Mouse (Mus musculus) heart, postnatal 25 days (tissue): ENCODE results near the gene Fads6. TPM values are rescaled to one million over a fixed set of nuclear protein-coding genes. Genes with fewer than 3 reads are reported as not detected.

Source experiments
- DNase-seq: peaks from one replicate; pipeline ENCODE4 v3.0.0; 2022; ENCODE audit warnings: low spot score
- intact Hi-C: fragments of 180-260 bp; cut with DNase I; formaldehyde crosslinking; loops from one replicate; pipeline ENCODE4 v1.15.1; 2025
- total RNA-seq, 2 experiments: library from RNA; stranded (reverse); gene quantifications; 2 replicates each; pipeline ENCODE4 v1.2.3; 2021

The Fads6 gene
- total RNA-seq, 2 experiments from 2014 or later = 1.1 to 1.5 TPM

DNA sequence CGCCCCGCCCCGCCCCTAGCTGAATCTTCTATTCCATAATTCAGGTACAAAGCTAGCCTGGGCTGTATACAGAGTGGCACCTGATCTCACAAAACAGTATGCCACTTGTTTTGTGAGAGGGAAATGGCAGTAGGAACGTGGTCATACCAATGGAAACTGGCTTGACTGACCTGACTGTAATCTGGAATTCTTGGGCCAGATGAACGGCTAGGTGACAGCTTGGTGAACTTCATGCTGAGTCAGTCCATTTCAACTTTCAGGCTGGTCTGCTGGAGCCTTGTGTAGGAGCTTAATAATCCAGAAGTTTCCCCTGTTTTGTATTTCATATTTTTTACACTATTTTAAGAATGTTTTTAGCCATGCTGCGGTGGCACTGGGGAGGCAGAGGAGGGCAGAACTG lies 19.3 kb downstream of the Fads6 start:
- intact Hi-C loops = no loop called here
- no peak for DNase-seq

DNA sequence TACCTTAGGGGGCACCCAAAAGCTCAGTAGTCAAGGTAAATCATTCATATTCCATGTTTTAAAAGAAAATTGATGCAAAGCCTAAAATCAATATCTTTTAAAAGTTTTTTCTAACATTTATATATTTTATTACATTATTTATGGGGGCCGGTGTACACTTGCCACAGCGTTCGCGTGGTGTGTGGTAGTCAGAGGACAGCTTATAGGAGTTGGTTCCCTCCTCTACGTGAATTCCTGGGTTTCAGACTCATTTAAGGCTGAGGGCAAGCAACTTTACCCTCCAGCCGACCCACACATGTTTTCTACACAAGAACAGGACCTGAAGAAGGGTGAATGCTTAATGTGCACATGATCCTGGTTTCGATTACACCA lies 19.9 kb downstream of the Fads6 start:
- intact Hi-C loops = no loop called here
- no peak for DNase-seq

DNA sequence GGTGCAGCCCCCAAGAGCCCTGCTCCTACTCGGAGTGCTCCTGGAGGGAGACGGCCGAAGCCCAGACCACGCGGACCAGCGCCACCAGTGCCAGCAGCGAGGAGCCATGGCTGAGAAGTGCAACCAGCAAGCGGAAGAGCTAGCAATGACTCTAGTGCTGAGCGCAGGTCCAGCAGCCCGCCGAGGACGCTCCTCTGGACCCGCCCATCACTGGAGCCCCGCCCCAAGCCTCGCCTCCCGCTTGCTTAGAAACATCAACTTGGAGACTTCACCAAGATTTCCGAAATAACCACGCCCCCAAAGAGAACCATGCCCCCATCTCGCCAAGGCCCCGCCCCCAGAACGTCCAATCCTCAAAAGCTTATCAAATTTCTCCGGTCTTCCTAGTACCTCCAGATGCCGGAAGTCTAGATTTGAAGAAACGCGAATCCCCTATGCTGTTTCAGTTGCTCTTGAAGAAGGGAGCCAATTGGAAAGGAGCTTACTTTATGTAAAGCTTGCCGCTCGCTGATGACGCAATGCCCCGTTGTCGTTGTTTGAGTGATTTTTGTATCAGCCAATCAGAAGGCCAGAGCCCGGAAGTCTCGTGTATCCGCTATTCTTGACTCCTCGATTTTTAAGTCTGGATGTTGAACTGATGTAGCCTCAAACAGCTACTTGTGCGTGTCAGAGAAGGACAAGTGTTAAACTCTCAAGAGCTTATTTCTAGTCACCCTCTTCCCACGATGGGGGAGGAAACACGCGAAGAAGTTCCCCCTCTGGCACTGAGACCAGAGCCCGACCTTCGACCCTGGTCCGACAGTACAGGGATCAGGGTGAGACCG lies 20.5 kb downstream of the Fads6 start, which contains the start of gene Fdxr:
Gene Fdxr, minus strand, starts transcription at position 271 of the 824 bp plus-strand sequence.
- peak; percentile 98 for DNase-seq
- intact Hi-C loops = no loop called here

DNA sequence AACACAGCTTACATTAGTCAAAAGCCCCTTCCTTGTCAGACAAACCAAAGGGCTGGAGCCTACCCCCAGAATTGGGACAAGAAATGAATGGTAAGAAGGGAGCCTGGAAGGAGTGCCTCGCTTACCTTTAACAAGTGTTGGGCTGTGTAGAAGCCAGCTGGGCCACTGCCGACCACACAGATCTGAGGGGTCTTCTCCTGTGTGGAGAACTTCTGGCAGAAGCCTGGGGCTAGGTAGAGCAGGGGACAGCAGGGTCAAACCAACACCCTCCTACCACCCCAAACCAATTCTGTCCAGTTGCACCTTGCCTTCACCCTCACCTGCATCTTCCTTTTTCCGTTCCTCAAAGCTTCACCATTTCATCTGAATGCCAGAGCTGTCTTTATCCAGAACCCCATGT lies 21.5 kb downstream of the Fads6 start:
- intact Hi-C loops = no loop called here
- DNase-seq = no peak

DNA sequence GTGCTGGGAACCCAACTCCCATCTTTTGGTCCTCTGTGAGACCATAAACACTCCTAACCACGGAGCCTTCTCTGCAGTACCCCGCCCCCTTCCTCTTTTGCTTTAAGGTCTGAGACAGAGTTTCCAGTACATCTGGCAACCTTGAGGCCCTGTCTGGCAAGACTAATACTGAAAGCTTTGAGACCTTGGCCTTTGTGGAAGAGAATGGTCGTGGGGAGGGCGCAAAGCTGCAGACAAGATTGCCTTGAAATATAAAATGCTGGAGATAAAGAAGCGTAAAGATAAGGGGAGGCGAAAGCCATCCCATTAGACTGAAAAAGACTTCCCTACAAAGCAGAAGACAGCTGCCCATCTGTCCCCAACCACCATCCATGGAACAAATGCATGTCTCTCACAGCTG lies 22.0 kb downstream of the Fads6 start:
- intact Hi-C loops = no loop called here
- no peak for DNase-seq

DNA sequence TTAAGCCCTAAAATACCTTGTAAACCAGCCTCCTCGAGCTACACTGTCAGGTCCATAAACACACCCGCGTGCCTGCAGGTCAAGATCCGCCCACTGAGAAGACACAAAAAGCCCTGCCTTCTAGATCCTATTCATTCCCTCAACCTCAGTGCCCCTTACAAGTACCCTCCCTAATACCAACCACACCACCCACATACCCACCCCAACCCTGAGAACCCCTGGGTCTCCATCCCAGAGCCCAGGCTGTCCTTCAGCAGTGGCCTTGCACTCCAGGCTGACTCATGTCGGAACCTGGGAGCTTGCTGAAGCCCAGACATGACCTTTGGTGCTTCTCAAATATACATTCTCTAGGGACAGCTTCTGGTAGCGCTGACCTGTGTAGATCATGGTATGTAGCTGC lies 22.7 kb downstream of the Fads6 start:
- DNase-seq = no peak
- intact Hi-C loops = loop anchor here (5.0 kb wide), 1 partner anchor 192 kb away; no protein-coding TSS in a partner anchor

DNA sequence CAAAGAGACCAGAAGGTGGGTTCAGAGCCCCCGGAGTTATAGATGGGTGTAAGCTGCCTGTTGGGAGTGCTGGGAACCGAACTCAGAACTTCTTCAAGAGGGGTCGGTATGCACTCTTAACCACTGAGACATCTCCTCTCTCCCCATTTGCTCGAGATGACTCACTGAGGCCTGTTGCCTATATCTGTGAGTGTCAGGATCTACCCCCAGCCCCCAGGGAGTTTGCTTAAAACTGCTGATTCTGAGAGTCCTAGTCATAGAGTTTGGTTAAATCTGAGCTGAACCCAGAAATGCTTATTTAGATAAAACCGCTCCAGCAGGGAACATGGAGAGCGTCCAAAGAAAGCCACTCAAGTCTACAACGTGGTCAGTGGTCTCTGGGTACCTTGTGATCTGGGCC lies 23.3 kb downstream of the Fads6 start:
- DNase-seq = no peak
- intact Hi-C loops = loop anchor here (5.0 kb wide), 1 partner anchor 192 kb away; no protein-coding TSS in a partner anchor

DNA sequence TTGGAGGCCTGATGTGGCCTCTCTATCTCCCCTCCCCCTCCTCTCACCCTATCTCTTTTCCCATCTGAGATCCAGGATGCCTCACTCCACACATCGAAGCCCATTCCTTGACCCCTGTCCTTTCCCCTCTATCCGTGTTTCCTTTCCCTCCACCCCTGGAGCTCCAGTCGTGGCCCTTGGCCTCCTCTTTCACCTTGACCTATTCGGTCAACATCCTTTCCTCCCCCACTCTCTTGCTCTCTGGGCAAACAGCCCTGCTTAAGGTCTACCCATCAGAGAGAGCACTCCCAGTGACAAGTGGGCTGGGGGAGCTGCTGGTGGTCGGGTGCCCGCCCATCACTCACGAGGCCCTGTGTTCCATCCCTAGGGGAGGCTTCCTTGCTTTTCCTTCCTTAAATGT lies 23.7 kb downstream of the Fads6 start:
- intact Hi-C loops = loop anchor here (5.0 kb wide), 1 partner anchor 191 kb away; no protein-coding TSS in a partner anchor
- DNase-seq = no peak

DNA sequence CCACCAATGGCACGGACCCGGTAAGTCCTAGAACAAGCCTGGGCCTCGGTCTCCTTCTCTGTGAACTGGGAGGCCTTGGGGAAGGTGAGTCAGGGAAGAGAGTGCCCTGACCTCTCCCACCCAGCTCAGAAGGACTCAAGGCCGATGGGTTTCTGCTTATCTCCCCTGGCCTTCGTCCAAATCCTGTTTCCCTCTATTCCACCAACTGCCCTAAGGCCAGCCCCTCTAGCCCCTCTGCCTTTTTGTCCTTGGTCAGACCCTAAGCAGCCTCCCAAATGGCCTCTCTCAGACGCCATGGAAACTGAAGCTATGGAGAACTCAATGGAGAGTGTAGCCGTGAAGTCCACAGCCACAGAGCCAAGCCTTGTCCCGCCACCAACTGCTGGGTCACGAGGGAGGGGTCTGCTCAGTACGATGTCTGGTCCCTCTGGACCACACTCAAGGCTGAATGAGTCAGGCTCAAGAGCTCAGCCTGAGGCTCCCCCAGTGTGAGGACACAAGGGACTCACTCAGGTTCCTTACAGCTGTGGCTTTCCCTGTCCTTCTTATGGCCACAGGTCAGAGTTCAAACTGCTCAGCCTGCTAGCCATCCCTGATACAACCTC lies 24.5 kb downstream of the Fads6 start:
- no peak for DNase-seq
- intact Hi-C loops = loop anchor here (5.0 kb wide), 1 partner anchor 191 kb away; no protein-coding TSS in a partner anchor

DNA sequence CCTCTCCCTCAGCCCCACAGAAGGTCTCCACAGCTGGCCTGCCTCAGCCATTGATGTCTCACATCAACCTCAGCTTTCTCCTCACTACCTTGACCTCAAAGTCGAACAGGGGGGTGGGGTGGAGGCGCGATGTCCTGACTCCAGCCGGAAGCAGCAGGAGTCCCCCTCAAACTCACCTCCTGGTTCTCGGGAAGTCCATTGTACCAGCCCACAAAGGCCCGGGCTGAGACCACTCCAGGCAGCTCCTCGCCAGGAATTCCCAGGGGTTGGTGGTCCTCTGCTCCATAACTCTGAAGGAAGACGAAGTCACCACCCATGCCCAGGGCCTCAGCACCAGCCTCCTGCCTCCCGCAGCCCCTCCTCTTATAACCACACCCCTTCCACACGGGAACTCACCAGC lies 26.0 kb downstream of the Fads6 start:
- no peak for DNase-seq
- intact Hi-C loops = loop anchor here (2.0 to 5.0 kb wide), 2 partner anchors 111 to 189 kb away; no protein-coding TSS in a partner anchor

DNA sequence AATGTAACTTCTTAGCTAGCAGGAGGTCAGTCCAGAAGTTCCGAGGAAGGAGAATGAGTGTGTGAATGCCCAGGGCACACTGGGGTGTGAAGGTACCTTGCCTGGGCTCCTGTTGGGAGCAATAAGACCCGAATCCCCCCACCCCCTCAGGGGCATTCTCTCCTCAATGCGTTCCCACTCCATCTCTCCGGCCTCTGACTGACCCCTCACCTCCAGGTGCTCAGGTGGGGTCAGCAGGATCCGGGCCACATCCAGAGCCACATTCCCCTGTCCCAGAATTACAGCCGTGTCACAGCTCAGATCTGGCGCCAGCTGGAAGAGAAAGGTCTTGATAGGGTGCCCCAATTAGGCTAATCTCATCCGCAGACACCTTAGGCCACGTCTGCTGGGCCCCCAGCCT lies 26.4 kb downstream of the Fads6 start:
- intact Hi-C loops = loop anchor here (2.0 to 5.0 kb wide), 2 partner anchors 110 to 189 kb away; no protein-coding TSS in a partner anchor
- DNase-seq = no peak

DNA sequence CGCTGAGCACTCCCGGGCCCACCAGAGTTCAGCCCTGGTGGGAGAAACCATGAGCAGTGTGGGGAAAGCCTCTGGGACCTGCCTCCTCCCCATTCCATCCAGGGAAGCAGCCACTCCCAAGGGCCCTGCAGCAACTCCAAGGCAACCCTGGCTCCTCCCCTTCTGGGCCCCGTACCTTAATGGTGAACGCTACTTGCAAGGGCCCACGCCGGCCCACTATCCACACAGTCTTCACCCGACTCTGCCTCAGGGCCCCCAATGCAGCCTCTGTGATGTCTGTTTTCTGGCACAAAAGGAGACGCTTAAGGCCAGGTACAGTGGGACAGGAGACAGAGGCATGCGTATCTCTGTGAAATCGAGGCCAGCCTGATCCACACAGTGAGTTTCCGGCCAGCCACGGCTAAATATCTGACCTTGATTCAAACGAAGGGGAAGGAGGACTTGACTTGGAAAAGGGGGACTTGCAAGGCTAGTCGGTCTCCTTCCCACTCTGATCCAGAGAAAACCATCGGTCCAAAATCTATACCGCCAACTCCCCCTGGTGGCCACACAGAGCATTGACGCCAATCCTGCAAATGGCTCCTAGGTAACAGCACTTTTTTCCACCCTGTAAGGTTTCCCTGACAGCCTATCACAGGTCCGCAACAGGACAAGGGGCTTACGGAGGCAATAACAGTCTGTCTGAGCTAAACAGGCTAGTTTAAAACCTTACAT lies 27.2 kb downstream of the Fads6 start:
- intact Hi-C loops = loop anchor here (1.0 to 5.0 kb wide), 3 partner anchors 68 to 188 kb away; no protein-coding TSS in a partner anchor
- peak; percentile 19 for DNase-seq

DNA sequence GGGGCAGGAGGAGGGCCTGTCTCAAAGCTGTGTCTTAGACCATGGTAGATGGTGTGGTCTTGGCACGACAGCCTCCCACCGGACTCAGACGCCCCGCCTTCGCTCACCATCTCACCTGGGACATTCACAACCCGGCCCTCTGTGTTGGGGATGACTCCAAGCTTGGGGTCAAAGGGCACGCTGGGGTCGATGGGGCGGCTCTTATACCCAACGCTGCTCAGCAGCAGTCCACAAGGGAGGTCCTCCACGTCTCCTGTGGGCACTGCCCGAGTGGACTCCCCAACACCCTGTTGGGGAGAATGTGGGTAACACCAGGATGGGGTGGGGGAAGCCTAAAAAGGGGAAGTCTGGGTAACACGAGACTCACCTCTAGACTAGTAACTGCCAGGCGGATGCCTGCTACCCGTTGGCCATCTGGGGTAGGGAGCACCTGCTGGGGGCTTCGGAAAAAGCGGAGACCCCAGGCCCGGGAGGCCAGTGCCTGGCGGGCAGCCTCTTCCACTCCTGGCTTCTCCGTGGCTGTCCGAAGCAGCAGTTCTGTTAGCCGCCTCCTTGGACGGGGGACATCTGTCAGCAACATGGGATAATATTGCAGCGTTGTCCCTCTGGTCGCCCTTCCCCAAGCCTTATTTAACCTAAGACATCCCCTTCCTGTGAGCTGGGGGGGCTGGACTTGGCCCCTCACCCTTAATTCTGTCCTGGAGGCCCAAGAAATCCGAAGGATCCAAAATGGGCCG lies 28.0 kb downstream of the Fads6 start:
- no peak for DNase-seq
- intact Hi-C loops = loop anchor here (1.0 to 5.0 kb wide), 3 partner anchors 67 to 187 kb away; no protein-coding TSS in a partner anchor

DNA sequence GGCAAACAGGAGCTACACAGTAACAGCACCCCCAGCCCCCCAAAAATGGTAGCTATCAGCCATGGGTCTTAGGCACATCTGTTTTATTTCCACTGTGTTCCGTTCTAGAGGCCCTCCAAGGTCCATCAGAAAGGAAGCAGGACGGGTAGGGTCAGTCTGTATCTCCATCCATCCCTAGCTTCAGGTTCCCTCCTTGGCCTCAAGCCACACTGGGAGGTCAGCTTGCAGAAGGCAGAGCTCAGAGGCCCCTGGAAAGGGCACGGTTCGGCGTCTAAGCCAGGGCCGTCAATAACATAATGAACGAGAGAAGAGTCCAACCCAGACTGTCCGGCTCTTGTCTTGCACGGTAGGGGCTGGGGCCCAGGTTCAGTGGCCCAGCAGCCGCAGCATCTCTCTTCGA lies 29.5 kb downstream of the Fads6 start:
- intact Hi-C loops = no loop called here
- no peak for DNase-seq

DNA sequence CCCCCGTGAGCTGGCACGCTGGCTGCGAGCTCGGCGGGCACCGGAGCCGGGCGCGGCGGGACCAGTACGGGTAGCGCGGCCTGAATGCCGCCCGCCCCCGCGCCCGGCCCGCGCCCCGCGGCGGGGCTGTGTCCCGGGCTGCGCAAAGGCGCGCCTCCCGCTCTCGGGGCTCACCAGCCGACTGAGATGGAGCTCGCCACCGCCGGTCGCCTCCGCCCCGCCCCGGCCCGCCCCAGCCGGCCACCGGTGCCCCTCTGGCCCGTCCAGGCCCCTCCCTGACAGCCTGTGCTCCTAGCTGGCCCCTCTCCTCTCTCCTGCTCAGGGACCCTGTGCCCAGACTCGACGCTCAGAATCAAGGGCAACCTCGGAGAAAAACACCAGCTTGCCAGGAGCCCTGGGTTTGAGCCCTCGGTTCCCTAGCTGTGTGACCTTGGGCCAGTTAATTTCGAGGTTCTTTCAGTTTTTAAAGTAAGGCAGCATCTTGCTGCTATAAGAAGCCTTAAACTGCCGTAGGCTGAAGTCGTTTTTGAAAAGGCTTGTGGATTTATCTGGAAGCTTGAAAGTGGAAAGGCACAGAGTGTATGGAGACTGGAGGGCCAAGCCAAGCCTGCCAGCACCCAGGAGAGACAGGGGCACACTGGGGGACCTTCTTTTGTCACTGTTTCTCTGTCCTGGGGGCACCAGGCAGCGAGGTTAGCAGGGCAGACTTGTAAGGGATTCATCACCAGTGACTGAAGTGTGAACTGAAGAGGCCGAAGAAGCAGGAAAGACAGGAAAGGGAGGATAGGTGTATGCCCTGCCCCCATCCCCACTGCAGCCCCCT lies 30.2 kb downstream of the Fads6 start, which contains the start of gene Grin2c:
Gene Grin2c, minus strand, starts transcription at position 183 of the 823 bp plus-strand sequence.
- DNase-seq = no peak
- intact Hi-C loops = no loop called here

DNA sequence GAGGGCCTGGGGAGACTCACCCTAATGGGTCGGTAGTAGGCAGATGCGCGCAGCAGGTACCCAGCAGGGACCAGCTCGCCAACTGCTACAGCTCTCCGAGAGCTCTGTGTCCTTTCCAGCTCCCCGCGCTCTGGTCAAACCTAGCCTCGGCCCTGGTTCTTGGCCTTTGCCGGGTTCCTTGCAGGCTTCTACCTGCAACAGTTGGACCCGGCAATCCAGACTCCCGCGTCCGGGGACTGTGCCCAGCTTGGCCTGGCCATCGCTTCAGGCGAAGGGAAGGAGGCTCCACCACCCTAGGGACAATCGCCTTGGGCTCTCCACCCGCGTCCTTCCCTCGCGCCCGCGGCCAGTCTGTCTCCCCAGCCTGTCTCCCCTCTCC lies 31.1 kb downstream of the Fads6 start:
- no peak for DNase-seq

DNA sequence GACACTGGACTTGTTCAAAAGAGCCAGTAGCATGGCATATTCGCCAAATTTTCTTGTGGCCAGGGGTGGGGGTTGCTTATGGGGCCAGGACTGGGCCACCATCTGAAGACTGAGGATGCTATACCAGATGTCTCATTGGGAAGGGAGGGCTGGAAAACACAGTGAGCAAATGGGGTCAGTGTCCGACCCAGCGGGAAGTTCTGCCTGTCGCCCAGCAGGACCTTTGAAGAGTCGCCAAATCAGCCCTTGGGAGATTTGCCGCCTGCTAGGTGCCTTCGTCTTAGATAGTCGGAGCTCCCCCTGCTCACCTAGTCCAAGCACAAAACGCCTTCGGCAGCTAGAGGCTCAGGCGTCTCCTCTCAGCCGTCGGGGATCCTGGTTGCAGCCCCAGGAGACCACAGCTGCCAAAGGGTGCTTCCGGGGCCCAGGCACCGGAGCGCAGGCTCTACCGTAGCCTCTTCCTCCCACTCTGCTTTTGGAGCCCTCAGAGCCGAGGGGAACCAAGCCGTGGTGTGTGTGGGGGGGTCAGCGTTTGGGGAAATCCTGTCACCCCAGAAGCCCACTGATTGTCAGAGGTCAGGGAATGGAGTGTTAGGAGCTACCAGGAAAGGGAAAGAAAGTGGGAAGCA lies 31.6 kb downstream of the Fads6 start:
- intact Hi-C loops = no loop called here
- DNase-seq = no peak

More for the DNA sequence above, 31.1 kb downstream of the Fads6 start:
- intact Hi-C loops = no loop called here

DNA sequence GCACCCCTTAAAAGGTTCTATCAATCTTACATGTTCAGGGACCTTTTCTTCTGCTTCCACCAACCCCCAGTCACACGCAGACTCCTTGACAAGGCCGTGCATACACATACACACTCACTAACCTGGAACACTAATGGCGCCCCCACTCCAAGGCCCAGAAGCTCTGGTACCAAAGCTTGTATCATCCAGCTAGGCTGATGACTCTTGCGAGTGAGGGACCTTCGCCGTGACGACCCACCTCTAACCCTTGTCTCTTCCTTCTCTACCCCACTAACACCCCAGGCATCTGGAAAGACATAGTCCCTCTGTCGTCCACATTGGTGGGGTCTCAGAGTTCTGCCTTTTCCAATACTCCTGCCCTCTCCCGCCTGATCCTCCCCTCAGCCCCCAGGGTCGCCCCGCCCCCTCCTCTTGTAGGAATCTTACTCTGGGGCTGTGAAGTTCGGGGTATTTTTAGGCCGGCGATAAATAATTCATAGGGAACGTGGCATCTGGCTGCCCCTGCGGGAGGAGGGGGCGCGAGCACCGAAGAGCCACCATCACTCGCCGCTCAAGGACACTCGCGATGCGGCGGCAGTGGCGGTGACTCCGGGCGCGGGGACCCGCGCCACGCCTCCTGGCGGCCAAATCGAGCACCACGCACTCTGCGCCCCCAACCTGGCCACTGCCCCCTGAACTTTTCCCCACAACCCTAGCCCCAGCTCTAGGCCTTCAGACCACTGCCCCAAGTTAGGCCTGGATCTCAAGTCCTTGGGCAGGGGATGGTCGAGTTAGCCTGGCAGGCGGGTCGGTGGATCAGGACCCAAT lies 32.4 kb downstream of the Fads6 start:
- no peak for DNase-seq
- intact Hi-C loops = no loop called here
